Mouse (Mus musculus): ENCODE measurements around the gene Vmn1r223.

GRCm38 (mm10) chr13:23279576-23279975, 32.6 kb downstream of the Vmn1r223 start:
- TF ChIP-seq CTCF (IDR thresholded peaks at IDR 0.05; ENCODE audit: borderline replicate concordance, control insufficient read depth, extremely low read depth, insufficient read depth, low read length, poor library complexity), result no peak
- no peak for TF ChIP-seq POLR2A (IDR thresholded peaks at IDR 0.05; ENCODE audit: control insufficient read depth, extremely low read depth, insufficient read depth, low read length, poor library complexity)

Data from thymus, adult 2 months (tissue).